Mouse (Mus musculus) neural tube, embryonic 11.5 days (tissue): ENCODE measurements around the gene Sept9. TPM values are rescaled to one million over a fixed set of nuclear protein-coding genes. Genes with fewer than 3 reads are reported as not detected.

Source experiments
- ATAC-seq: fragments of 200-750 bp; cut with Nextera tagmentation; 2 replicates; pipeline ENCODE4 v1.8.0; 2017; ENCODE audit warnings: moderate number of reproducible peaks, mild to moderate bottlenecking, moderate TSS enrichment, moderate library complexity; ENCODE audit not compliant: insufficient read depth, low FRiP score, low TSS enrichment
- DNase-seq: peaks from one replicate; pipeline ENCODE4 v3.0.0-alpha.2; 2015; ENCODE audit warnings: low spot score
- H3K27ac ChIP-seq: fragments of 300-500 bp; sonication (generic); 2 replicates; pipeline ENCODE4 v1.5.1; 2014; ENCODE audit warnings: low read depth, mild to moderate bottlenecking, low read length
- H3K27me3 ChIP-seq: fragments of 300-500 bp; sonication (generic); 2 replicates; pipeline ENCODE4 v1.6.1; 2014; ENCODE audit warnings: mild to moderate bottlenecking, low read length, mixed read lengths; ENCODE audit not compliant: control insufficient read depth, insufficient read depth
- H3K36me3 ChIP-seq: fragments of 300-500 bp; sonication (generic); 2 replicates; pipeline ENCODE4 v1.6.1; 2014; ENCODE audit warnings: mild to moderate bottlenecking, low read length, moderate library complexity, mixed read lengths; ENCODE audit not compliant: control insufficient read depth, insufficient read depth
- H3K4me1 ChIP-seq: fragments of 300-500 bp; sonication (generic); 2 replicates; pipeline ENCODE4 v1.6.1; 2014; ENCODE audit warnings: low read length, mixed read lengths; ENCODE audit not compliant: control insufficient read depth, insufficient read depth
- H3K4me2 ChIP-seq: fragments of 300-500 bp; sonication (generic); 2 replicates; pipeline ENCODE4 v1.6.1; 2014; ENCODE audit warnings: low read depth, mild to moderate bottlenecking, moderate library complexity
- H3K4me3 ChIP-seq: fragments of 300-500 bp; sonication (generic); 2 replicates; pipeline ENCODE4 v1.5.1; 2014; ENCODE audit warnings: low read depth, low read length
- H3K9ac ChIP-seq: fragments of 300-500 bp; sonication (generic); 2 replicates; pipeline ENCODE4 v1.6.1; 2014; ENCODE audit warnings: mild to moderate bottlenecking, low read length
- H3K9me3 ChIP-seq: fragments of 300-500 bp; sonication (generic); 2 replicates; pipeline ENCODE4 v1.6.1; 2016; ENCODE audit warnings: low read length; ENCODE audit not compliant: control insufficient read depth
- WGBS: fragments of 180-500 bp; shearing (Covaris S2); extraction: QIAGEN DNeasy Blood & Tissue Kit; methylation state at CpG from one replicate; pipeline ENCODE4 v1.1.7; 2014; 5-methylcytosine and 5-hydroxymethylcytosine counted together
- polyA plus RNA-seq: library from polyadenylated mRNA; unstranded; fragments of >200 nt; fragmentation: Nextera tagmentation; extraction: Ambion mirVana; gene quantifications from 2 replicates; pipeline ENCODE4 v1.2.1, GENCODE M21; 2014

Gene Sept9
- polyA plus RNA-seq, 1 experiment from 2014 or later = 183 TPM

GRCm38 (mm10) chr11:117363918-117364317, 164.5 kb downstream of the Sept9 start:
- Histone ChIP-seq H3K9me3 (no peaks in the 10 kb centered on the region), H3K27ac (no peak overlapping the region), H3K4me1 (no peaks in the 10 kb centered on the region), H3K4me2 (no peak overlapping the region), H3K27me3 (no peaks in the 10 kb centered on the region), H3K36me3 (peaks cover 21% of the 10 kb centered on the region), H3K4me3 (no peak overlapping the region), H3K9ac (no peak overlapping the region)
- 85% methylated on average over 3 of the region's 3 CpGs for WGBS
- no peak for DNase-seq
- no peak for ATAC-seq

GRCm38 (mm10) chr11:117366426-117366825, 167.0 kb downstream of the Sept9 start:
- Histone ChIP-seq H3K9ac (no peak overlapping the region), H3K36me3 (peaks cover 4% of the 10 kb centered on the region), H3K4me1 (no peaks in the 10 kb centered on the region), H3K27me3 (no peaks in the 10 kb centered on the region), H3K4me2 (no peak overlapping the region), H3K9me3 (no peaks in the 10 kb centered on the region), H3K27ac (no peak overlapping the region), H3K4me3 (no peak overlapping the region)
- 15% methylated on average over 3 of the region's 3 CpGs for WGBS
- DNase-seq (peak; percentile 48), ATAC-seq (no peak)

GRCm38 (mm10) chr11:117366861-117367357, 167.4 kb downstream of the Sept9 start:
- Histone ChIP-seq H3K27me3 (no peaks in the 10 kb centered on the region), H3K36me3 (peaks cover under 1% of the 10 kb centered on the region; the same call in 1 of the 2 replicates), H3K9me3 (no peaks in the 10 kb centered on the region), H3K27ac (no peak overlapping the region), H3K4me2 (no peak overlapping the region), H3K4me1 (no peaks in the 10 kb centered on the region), H3K4me3 (no peak overlapping the region), H3K9ac (no peak overlapping the region)
- ATAC-seq (no peak), DNase-seq (no peak)
- WGBS = 84% methylated on average over 7 of the region's 7 CpGs

- H3K9ac ChIP-seq = no peak overlapping the region
- H3K4me2 ChIP-seq = no peak overlapping the region
- no peak overlapping the region for H3K27ac ChIP-seq
- H3K36me3 ChIP-seq = no peaks in the 10 kb centered on the region
- WGBS = 90% methylated on average over 6 of the region's 6 CpGs
- DNase-seq (no peak), ATAC-seq (no peak)
- H3K4me3 ChIP-seq = no peak overlapping the region
- no peaks in the 10 kb centered on the region for H3K4me1 ChIP-seq
- no peaks in the 10 kb centered on the region for H3K27me3 ChIP-seq
- H3K9me3 ChIP-seq = no peaks in the 10 kb centered on the region
These were observed 168.5 kb downstream of the Sept9 start for GRCm38 (mm10) chr11:117367937-117368336.

- DNase-seq (no peak), ATAC-seq (no peak)
- no peak overlapping the region for H3K9ac ChIP-seq
- H3K27me3 ChIP-seq = no peaks in the 10 kb centered on the region
- 83% methylated on average over 5 of the region's 5 CpGs for WGBS
- H3K9me3 ChIP-seq = no peaks in the 10 kb centered on the region
- no peak overlapping the region for H3K4me2 ChIP-seq
- H3K36me3 ChIP-seq = no peaks in the 10 kb centered on the region
- no peaks in the 10 kb centered on the region for H3K4me1 ChIP-seq
- no peak overlapping the region for H3K27ac ChIP-seq
- H3K4me3 ChIP-seq = no peak overlapping the region
These were observed 169.9 kb downstream of the Sept9 start for GRCm38 (mm10) chr11:117369347-117369746.

GRCm38 (mm10) chr11:117370262-117370850, 170.9 kb downstream of the Sept9 start:
- ATAC-seq = no peak
- no peaks in the 10 kb centered on the region for H3K4me1 ChIP-seq
- no peak overlapping the region for H3K27ac ChIP-seq
- no peaks in the 10 kb centered on the region for H3K27me3 ChIP-seq
- H3K9me3 ChIP-seq = no peaks in the 10 kb centered on the region
- no peak overlapping the region for H3K4me2 ChIP-seq
- WGBS = 66% methylated on average over 5 of the region's 5 CpGs
- DNase-seq = no peak
- no peak overlapping the region for H3K4me3 ChIP-seq
- H3K9ac ChIP-seq = no peak overlapping the region
- no peaks in the 10 kb centered on the region for H3K36me3 ChIP-seq

- Histone ChIP-seq H3K4me3 (no peak overlapping the region), H3K4me2 (no peak overlapping the region), H3K27me3 (no peaks in the 10 kb centered on the region), H3K27ac (no peak overlapping the region), H3K9me3 (no peaks in the 10 kb centered on the region), H3K9ac (no peak overlapping the region), H3K4me1 (no peaks in the 10 kb centered on the region), H3K36me3 (no peaks in the 10 kb centered on the region)
- ATAC-seq (no peak), DNase-seq (no peak)
- WGBS = 93% methylated on average over 10 of the region's 10 CpGs
These were observed 173.1 kb downstream of the Sept9 start for GRCm38 (mm10) chr11:117372537-117372936.

GRCm38 (mm10) chr11:117373195-117373594, 173.7 kb downstream of the Sept9 start:
- Histone ChIP-seq H3K9me3 (no peaks in the 10 kb centered on the region), H3K4me2 (no peak overlapping the region), H3K4me3 (no peak overlapping the region), H3K36me3 (no peaks in the 10 kb centered on the region), H3K27ac (no peak overlapping the region), H3K9ac (no peak overlapping the region), H3K27me3 (no peaks in the 10 kb centered on the region), H3K4me1 (no peaks in the 10 kb centered on the region)
- ATAC-seq (no peak), DNase-seq (no peak)
- 83% methylated on average over 20 of the region's 20 CpGs for WGBS

GRCm38 (mm10) chr11:117373870-117374269, 174.4 kb downstream of the Sept9 start:
- 38% methylated on average over 4 of the region's 4 CpGs for WGBS
- no peak overlapping the region for H3K27ac ChIP-seq
- H3K4me2 ChIP-seq = no peak overlapping the region

More at GRCm38 (mm10) chr11:117373870-117374269, 174.4 kb downstream of the Sept9 start:
- DNase-seq (no peak), ATAC-seq (no peak)
- Histone ChIP-seq H3K36me3 (no peaks in the 10 kb centered on the region), H3K9ac (no peak overlapping the region), H3K9me3 (no peaks in the 10 kb centered on the region), H3K27me3 (no peaks in the 10 kb centered on the region), H3K4me3 (no peak overlapping the region), H3K4me1 (no peaks in the 10 kb centered on the region)
